Mouse (Mus musculus): Measurements from ENCODE around the gene Eef2.
A peak's percentile ranks its signal among the peaks of the same experiment; 100 is the strongest.
"Not testable (repeated sequence)": the region's sequence is repeated elsewhere in the genome, so short reads cannot be mapped to it uniquely, and the experiment has no call there.

The Eef2 gene

GRCm38 (mm10) chr10:81146296-81146695 lies 30.1 kb upstream of the Eef2 start:
- no peak for DNase-seq

- no peak for DNase-seq
These were observed 25.2 kb upstream of the Eef2 start for GRCm38 (mm10) chr10:81151261-81151660.

DNA sequence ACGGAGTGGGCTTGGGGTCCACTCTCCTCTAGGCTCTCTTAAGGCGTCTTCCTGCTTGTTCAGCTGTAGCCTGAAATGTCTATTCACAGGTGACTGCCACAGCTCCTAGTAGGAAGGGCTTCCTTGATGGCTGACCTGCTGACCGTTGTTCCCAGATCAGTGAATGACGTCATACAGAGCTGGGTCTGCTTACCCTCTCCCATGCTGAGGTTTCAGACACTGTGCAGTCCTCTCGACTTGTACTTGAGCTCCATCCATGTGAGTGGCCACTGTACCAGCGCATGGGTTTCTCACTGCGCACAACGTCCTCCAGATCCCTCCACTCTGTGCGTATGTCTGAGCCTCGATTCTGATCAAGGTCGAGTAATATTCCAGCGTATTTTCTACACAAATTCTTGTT lies 23.8 kb upstream of the Eef2 start:
- DNase-seq: no peak

DNA sequence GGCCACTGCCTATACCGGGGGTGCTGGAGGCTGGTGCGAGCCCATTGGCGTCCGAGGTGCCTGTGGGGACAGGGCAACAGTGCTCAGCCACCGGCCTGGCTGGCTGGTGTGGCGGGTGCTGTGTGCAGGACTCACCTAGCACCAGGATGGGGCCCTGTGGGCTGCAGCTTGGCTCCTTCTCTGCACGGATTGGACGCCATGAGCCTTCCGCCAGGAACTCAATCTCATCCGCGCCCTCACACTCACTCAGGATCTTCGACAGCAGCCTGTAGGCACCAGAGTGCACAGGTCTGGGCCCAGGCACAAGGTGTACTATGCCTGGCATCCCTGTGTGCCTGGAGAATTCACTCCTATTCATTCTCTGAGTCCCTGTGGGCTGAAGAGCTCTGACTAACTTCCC lies 22.1 kb upstream of the Eef2 start:
- no peak for DNase-seq

DNA sequence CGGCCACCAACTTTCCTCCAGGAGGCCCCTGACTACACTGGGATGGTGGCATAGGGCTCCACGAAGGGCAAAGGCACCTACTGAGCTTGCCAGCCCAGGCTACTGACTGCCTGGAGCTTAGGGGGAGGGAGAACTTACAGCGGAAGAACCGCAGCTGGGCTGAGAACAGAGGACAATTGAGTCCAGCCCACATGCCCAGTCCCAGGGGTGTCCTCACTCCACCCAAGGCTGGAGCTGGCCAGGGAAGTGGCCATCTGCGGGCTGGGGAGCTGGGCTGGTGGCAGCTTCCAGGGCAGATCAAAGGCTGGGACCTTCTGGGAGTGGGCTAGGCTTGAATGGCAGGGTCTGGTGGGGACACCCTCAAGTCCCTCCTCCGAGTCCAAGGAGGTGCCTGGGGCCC lies 21.7 kb upstream of the Eef2 start:
- no peak for DNase-seq

DNA sequence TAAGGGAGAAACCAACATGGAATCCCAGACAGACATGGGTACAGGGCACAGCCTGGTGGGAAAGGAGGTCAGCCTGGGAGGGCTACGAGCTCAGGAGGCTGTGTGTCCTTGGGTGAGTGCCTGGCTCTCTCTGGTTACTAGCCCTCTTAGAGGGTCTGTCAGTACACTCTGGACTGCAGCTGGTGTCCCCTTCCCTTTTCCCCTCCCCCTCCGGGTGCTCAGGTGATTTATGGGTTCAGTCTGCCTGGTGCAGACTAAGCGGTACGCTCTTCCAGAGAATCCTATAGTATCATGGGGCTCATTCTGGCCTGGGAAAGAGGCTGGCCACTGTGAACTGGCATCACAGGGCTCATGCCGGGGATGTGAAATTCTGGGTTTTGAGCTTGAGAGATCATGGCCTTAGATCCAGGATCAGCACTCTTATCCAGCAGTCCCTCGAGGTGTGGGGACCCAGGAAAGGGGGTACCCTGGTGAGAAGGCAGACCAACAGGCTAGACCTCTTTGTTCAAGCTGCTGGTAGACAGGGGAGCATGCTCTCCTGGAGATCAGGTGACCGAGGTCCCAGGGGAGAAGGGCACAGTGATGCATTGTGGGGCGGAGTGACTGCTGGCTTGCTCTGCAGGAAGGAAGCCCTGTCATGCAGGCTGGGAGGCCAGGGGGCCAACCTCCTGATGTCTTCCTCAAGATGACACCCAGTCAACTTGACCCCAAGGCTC lies 14.7 kb upstream of the Eef2 start:
- DNase-seq: peak; percentile 51

DNA sequence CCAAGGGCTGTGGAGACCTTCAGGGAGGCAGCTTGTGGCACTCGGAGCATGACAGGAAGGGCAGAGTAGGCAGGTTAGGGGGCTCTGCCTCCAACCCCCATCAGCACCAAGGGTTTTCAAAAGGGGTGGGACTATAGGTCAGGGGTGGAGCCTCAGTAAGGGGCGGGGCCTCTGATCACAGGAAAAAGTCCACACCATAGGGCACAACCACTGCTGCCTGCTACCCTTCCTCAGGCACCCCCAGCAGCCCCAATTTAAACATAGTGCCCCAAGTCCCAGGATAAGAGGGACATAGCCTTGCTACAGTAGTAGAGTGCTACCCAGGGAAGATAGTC lies 14.1 kb upstream of the Eef2 start:
- no peak for DNase-seq

DNA sequence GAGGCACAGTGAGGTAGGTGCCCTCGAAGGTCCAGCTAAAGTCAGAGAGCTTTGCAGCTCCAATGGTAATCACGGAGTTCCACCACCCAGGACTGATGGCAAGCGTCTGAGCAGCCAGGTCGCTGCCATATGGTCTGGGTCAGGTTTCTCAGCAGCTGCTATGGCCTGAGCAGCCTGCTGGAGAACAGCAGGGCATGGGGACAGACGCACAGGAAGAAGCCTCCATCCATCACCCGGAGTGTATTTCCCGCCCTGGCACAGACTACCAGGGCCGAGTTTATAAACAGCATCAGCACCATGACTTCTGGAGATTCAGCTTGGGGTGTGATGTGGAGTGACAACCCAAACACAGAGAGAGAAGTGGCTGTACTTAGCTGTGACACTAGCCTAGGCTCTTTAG lies 11.3 kb upstream of the Eef2 start:
- peak; percentile 67 for DNase-seq

- peak; percentile 100 for DNase-seq
These were observed 9.0 kb upstream of the Eef2 start, which contains the start of gene Pias4 for GRCm38 (mm10) chr10:81167200-81168086. Gene Pias4 (minus strand): TSS chr10:81167923.

DNA sequence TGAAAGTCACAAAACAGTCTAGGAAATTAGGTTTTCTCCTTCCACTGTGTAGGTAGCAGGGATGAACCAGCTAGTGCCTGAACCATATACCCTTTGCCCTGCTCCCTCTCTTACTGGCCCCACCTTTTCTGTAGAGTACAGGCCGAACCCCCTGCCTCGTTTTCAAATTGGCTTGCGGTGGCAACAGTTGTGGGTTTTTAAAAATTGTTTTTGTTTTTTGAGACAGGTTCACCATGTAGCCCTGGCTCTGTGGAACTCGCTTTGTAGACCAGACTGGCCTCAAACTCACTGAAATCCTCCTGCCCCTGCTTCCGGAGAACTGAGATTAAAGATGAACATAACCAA lies 8.4 kb upstream of the Eef2 start:
- DNase-seq: no peak

GRCm38 (mm10) chr10:81168521-81169244 lies 7.7 kb upstream of the Eef2 start:
- DNase-seq: peak; percentile 96

DNA sequence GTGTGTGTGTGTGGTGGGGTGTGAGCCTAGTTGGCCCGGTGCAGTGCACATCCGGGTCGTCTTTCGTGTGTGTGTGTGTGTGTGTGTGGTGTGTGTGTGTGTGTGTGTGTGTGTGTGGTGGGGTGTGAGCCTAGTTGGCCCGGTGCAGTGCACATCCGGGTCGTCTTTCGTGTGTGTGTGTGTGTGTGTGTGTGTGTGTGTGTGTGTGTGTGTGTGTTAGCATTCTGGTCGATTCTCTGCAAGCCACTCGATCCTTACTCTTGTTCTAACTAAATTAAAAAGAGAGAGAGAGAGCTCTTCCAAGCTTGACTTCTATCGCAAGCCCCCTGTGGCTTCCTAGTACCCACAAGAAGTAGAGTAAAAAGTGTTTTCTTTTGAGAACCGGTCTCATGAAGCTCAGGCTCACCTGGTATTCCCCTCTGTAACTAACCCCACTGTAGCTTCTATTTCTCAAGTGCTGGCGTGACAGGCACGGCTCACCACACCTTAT lies 7.0 kb upstream of the Eef2 start:
- DNase-seq: peak; percentile 45

GRCm38 (mm10) chr10:81173132-81173531 lies 3.3 kb upstream of the Eef2 start:
- DNase-seq: peak; percentile 81

- DNase-seq: peak; percentile 94
These were observed 1.6 kb upstream of the Eef2 start for GRCm38 (mm10) chr10:81174617-81175344.

- DNase-seq: not testable (repeated sequence)
These were observed 1.1 kb upstream of the Eef2 start for GRCm38 (mm10) chr10:81175345-81175701.

- DNase-seq: no peak
These were observed 430 bp upstream of the Eef2 start for GRCm38 (mm10) chr10:81175936-81176465.

DNA sequence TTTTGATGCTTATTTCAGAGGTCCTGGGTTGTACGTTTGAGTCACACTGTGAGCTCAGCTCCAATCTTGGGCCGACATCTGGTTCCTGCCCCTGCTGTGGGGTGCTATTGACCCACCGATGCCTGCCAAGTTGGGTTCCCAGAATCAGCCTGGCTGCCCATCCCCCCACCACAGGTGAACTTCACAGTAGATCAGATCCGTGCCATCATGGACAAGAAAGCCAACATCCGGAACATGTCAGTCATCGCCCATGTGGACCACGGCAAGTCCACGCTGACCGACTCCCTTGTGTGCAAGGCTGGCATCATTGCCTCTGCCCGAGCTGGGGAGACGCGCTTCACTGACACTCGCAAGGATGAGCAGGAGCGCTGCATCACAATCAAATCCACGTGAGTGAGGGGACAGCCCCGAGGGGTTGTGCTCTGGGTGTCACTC lies 1.1 kb downstream of the Eef2 start:
- peak; percentile 47 for DNase-seq

DNA sequence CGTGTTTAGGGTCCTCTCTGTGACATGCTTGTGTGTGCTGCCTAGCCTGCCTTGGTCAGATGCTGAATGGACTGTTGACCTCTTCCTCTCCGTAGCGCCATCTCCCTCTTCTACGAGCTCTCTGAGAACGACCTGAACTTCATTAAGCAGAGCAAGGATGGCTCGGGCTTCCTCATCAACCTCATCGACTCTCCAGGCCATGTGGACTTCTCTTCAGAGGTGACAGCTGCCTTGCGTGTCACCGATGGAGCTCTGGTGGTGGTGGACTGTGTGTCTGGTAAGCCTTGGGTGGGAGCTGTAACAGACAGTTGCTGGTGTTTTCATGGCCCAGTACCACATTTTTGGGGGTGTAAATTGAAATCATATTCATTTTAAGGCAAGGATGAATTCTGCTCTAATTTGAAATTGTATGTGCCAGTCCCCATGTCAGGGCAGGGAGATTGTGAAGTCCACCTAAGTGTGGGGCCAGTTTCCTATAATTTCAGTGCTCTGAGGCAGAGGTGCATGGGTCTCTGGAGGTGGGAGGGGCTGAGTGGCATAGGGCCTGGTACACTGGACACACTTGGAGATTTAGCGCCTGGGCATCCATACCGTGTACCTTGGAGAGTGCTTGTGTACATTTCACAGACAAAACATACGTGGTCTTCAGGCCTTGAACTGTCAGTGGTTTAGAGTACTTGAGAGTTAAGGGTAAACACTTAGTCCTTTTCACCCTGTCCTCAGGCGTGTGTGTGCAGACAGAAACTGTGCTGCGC lies 1.7 kb downstream of the Eef2 start:
- DNase-seq: no peak

DNA sequence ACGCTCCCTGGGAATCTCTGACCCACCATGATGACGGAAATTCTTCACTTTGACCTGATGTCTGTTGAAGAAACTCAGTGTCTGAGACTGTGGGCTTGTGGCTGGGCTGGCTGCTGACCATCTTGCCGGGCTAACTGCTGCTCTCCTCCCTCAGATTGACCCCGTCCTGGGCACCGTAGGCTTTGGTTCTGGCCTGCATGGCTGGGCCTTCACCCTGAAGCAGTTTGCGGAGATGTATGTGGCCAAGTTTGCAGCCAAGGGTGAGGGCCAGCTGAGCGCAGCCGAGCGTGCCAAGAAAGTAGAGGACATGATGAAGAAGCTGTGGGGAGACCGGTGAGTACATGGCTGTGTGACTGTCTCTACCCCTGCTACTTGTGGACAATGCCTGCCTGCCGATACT lies 2.5 kb downstream of the Eef2 start:
- DNase-seq: no peak

GRCm38 (mm10) chr10:81179451-81180342 lies 3.3 kb downstream of the Eef2 start:
- DNase-seq: no peak

GRCm38 (mm10) chr10:81180946-81181345 lies 4.5 kb downstream of the Eef2 start:
- no peak for DNase-seq
